Comparison of ENCODE assay signal across 8 mouse cellular contexts in the genomic region with DNA sequence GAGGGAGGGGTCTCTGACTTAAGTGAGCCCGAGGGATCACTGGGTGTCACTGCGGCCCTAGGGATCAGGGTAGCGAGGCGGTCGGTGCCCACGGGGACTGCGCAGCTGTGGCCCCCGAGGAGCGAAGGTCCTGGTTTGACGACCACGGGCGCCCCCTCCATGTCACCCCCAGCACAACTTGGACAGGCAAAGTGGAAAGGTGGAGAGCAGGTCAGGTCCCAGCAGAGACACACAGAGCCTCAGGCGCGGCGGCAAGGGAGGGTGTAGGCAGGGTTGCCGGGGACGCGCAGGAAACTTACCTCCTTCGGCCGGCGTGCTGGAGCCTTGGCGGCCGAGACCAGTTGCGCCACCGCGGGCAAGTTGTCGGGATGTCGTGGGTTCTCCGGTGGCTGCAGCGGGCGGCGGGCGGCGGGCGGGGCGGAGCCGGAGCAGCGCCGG. TPM values are rescaled to one million over a fixed set of nuclear protein-coding genes. Genes with fewer than 3 reads are reported as not detected.
DNase-seq lines count a peak whose midpoint lies in the region; ATAC-seq and TF ChIP-seq lines count a peak whose summit lies in the region.

Gene Pip5k1b, minus strand, starts transcription at position 407 of the 438 bp plus-strand sequence.

- peak within 1 kb of the TSS; percentile 86 for H3K27ac ChIP-seq in heart, embryonic 13.5 days (replicated peaks)
- H3K27ac ChIP-seq in kidney, postnatal 0 days = peak within 1 kb of the TSS; percentile 32; the same call in 1 of the 2 replicates
- peak within 1 kb of the TSS; percentile 64 for H3K27ac ChIP-seq in liver, embryonic 14.5 days
- H3K27ac ChIP-seq in neural tube, embryonic 11.5 days (ENCODE audit: low read depth, low read length) = no peak within 1 kb of the TSS

- peak within 1 kb of the TSS; percentile 88 for H3K4me3 ChIP-seq in heart, embryonic 13.5 days
- peak within 1 kb of the TSS; percentile 85 for H3K4me3 ChIP-seq in kidney, postnatal 0 days (replicated peaks; ENCODE audit: low read depth, low read length)
- peak within 1 kb of the TSS; percentile 82 to 84 for H3K4me3 ChIP-seq in liver, embryonic 14.5 days (ENCODE audit: insufficient read depth in 1 of 2, low read depth in 2 of 2, low read length in 2 of 2)
- H3K4me3 ChIP-seq in neural tube, embryonic 11.5 days (ENCODE audit: low read depth, low read length) = peak within 1 kb of the TSS; percentile 73

- no peaks in the 10 kb centered on the region for H3K9me3 ChIP-seq in heart, embryonic 13.5 days
- H3K9me3 ChIP-seq in kidney, postnatal 0 days (replicated peaks; ENCODE audit: low read length) = 0 out of 2 replicates have a peak, but pooled peaks cover under 1% of the 10 kb centered on the region
- no peaks in the 10 kb centered on the region for H3K9me3 ChIP-seq in liver, embryonic 14.5 days (ENCODE audit: control insufficient read depth, low read length)
- no peaks in the 10 kb centered on the region for H3K9me3 ChIP-seq in neural tube, embryonic 11.5 days (ENCODE audit: control insufficient read depth, low read length)

- H3K4me1 ChIP-seq in heart, embryonic 13.5 days = peaks cover 54% of the 10 kb centered on the region
- H3K4me1 ChIP-seq in kidney, postnatal 0 days (replicated peaks; ENCODE audit: insufficient read depth, low read length) = peaks cover 17% of the 10 kb centered on the region; the same call in 1 of the 2 replicates
- peaks cover 21 to 28% of the 10 kb centered on the region in 2 experiments for H3K4me1 ChIP-seq in liver, embryonic 14.5 days (replicated peaks; ENCODE audit: control insufficient read depth in 2 of 2, insufficient read depth in 2 of 2, low read length in 1 of 2)
- H3K4me1 ChIP-seq in neural tube, embryonic 11.5 days (ENCODE audit: control insufficient read depth, insufficient read depth, low read length) = peaks cover 16% of the 10 kb centered on the region

- TF ChIP-seq EP300 in liver, embryonic 14.5 days (IDR thresholded peaks at IDR 0.05; ENCODE audit: low read depth) = no peak

- H3K9ac ChIP-seq in heart, embryonic 13.5 days = peak within 1 kb of the TSS; percentile 93
- peak within 1 kb of the TSS; percentile 79 for H3K9ac ChIP-seq in kidney, postnatal 0 days (ENCODE audit: low read depth, low read length)
- H3K9ac ChIP-seq in liver, embryonic 14.5 days (replicated peaks) = peak within 1 kb of the TSS; percentile 80
- H3K9ac ChIP-seq in neural tube, embryonic 11.5 days (ENCODE audit: low read length) = peak within 1 kb of the TSS; percentile 70

- peak; percentile 21 for ATAC-seq in CD4-positive, CD25-positive, alpha-beta regulatory T cell, adult 4 months
- peak; percentile 59 for ATAC-seq in erythroblast, adult 5-6 weeks (replicated peaks; ENCODE audit: low FRiP score, poor library complexity, severe bottlenecking)
- peak; percentile 24 for ATAC-seq in heart, embryonic 13.5 days (ENCODE audit: extremely low read depth, insufficient number of reproducible peaks, low FRiP score, low TSS enrichment)
- ATAC-seq in kidney, postnatal 0 days (replicated peaks; ENCODE audit: low FRiP score, low read depth) = peak; percentile 62
- ATAC-seq in liver, embryonic 14.5 days (ENCODE audit: insufficient read depth) = peak; percentile 61
- peak; percentile 55 for ATAC-seq in neural tube, embryonic 11.5 days (ENCODE audit: insufficient read depth, low FRiP score, low TSS enrichment)

- TF ChIP-seq CTCF in kidney, postnatal 0 days (IDR thresholded peaks at IDR 0.05; ENCODE audit: low read depth) = peak; percentile 32; the same call in 1 of the 2 replicates
- peak; percentile 59 for TF ChIP-seq CTCF in liver, embryonic 14.5 days (IDR thresholded peaks at IDR 0.05; ENCODE audit: low read depth)

- H3K36me3 ChIP-seq in heart, embryonic 13.5 days = no peaks in the 10 kb centered on the region
- H3K36me3 ChIP-seq in kidney, postnatal 0 days (ENCODE audit: insufficient read depth, low read length) = no peaks in the 10 kb centered on the region
- no peaks in the 10 kb centered on the region for H3K36me3 ChIP-seq in liver, embryonic 14.5 days (replicated peaks; ENCODE audit: control insufficient read depth, insufficient read depth, low read depth)
- H3K36me3 ChIP-seq in neural tube, embryonic 11.5 days (ENCODE audit: control insufficient read depth, insufficient read depth, low read length) = no peaks in the 10 kb centered on the region

- H3K4me2 ChIP-seq in heart, embryonic 13.5 days = peak within 1 kb of the TSS; percentile 94
- H3K4me2 ChIP-seq in kidney, postnatal 0 days (ENCODE audit: low read length) = peak within 1 kb of the TSS; percentile 96
- H3K4me2 ChIP-seq in liver, embryonic 14.5 days (ENCODE audit: low read depth) = peak within 1 kb of the TSS; percentile 82
- peak within 1 kb of the TSS; percentile 79 for H3K4me2 ChIP-seq in neural tube, embryonic 11.5 days (ENCODE audit: low read depth)

- DNase-seq in brain, adult 2 months (ENCODE audit: low read depth, low spot score) = peak; percentile 62
- peak; percentile 58 for DNase-seq in kidney, postnatal 0 days (ENCODE audit: low spot score)
- DNase-seq in liver, embryonic 14.5 days (ENCODE audit: low read depth in 3 of 3, low spot score in 3 of 3) = peak in 2 of 3 experiments; percentile 35 to 46
- DNase-seq in neural tube, embryonic 11.5 days (ENCODE audit: low spot score) = peak; percentile 59
- DNase-seq in thymus, adult 18-20 months = peak; percentile 61 to 67

- H3K27me3 ChIP-seq in heart, embryonic 13.5 days (replicated peaks) = no peaks in the 10 kb centered on the region
- H3K27me3 ChIP-seq in kidney, postnatal 0 days (ENCODE audit: insufficient read depth, low read length) = no peaks in the 10 kb centered on the region
- peaks cover 17% of the 10 kb centered on the region for H3K27me3 ChIP-seq in liver, embryonic 14.5 days (ENCODE audit: control insufficient read depth, insufficient read depth, low read length)
- 0 out of 2 replicates have a peak, but pooled peaks cover 5% of the 10 kb centered on the region for H3K27me3 ChIP-seq in neural tube, embryonic 11.5 days (ENCODE audit: control insufficient read depth, insufficient read depth, low read length)

- 0% methylated on average over 29 of the region's 39 CpGs for WGBS in heart, embryonic 13.5 days
- WGBS in kidney, postnatal 0 days = under 1% methylated on average over 30 of the region's 39 CpGs
- under 1% methylated on average over 38 of the region's 39 CpGs for WGBS in liver, embryonic 14.5 days (ENCODE audit: insufficient replicate concordance)
- WGBS in neural tube, embryonic 11.5 days = 0% methylated on average over 22 of the region's 39 CpGs

RNA-seq across cellular contexts. Expression of gene Pip5k1b, which starts in this region (rescaled TPM):
- 1 to 10 TPM; 7.0 to 8.1 TPM for polyA plus RNA-seq in CD4-positive, CD25-positive, alpha-beta regulatory T cell, adult 4 months (2017; shearing (Covaris generic))
- total RNA-seq in erythroblast, adult 5-6 weeks (2015; ENCODE audit: low replicate concordance) = 35.4 and 43.9 TPM in 2 replicates
- total RNA-seq in erythroblast, adult 5-6 weeks (2017; ENCODE audit: low replicate concordance) = 34.4 and 43.5 TPM in 2 replicates
- 6.8 and 7.0 TPM in 2 replicates for polyA plus RNA-seq in heart, embryonic 13.5 days (2015; fragmentation: Nextera tagmentation; extraction: Ambion mirVana)
- 2.6 and 3.6 TPM in 2 replicates for polyA plus RNA-seq in kidney, postnatal 0 days (2015; fragmentation: Nextera tagmentation; extraction: Ambion mirVana)
- polyA plus RNA-seq in liver, embryonic 14.5 days (2012; rRNA removed) = 6.9 and 8.1 TPM in 2 replicates
- polyA plus RNA-seq in liver, embryonic 14.5 days (2014; fragmentation: Nextera tagmentation; extraction: Ambion mirVana) = 10.8 and 11.9 TPM in 2 replicates
- 1.3 and 2.7 TPM in 2 replicates for polyA plus RNA-seq in neural tube, embryonic 11.5 days (2014; fragmentation: Nextera tagmentation; extraction: Ambion mirVana)
